Mouse (Mus musculus) midbrain, embryonic 12.5 days (tissue): ENCODE measurements around the gene Fcf1. TPM values are rescaled to one million over a fixed set of nuclear protein-coding genes. Genes with fewer than 3 reads are reported as not detected.

Experiments
- ATAC-seq: fragments of 200-750 bp; cut with Nextera tagmentation; 2 replicates; pipeline ENCODE4 v1.8.0; 2017; ENCODE audit warnings: low read depth, moderate TSS enrichment, moderate library complexity; ENCODE audit not compliant: low FRiP score
- H3K27ac ChIP-seq: fragments of 300-500 bp; sonication (generic); replicated peaks from 2 replicates; pipeline ENCODE4 v1.5.1; 2016; ENCODE audit warnings: mild to moderate bottlenecking
- H3K27me3 ChIP-seq: fragments of 300-500 bp; sonication (generic); 2 replicates; pipeline ENCODE4 v1.6.1; 2016; ENCODE audit warnings: mild to moderate bottlenecking
- H3K36me3 ChIP-seq: fragments of 300-500 bp; sonication (generic); 2 replicates; pipeline ENCODE4 v1.6.1; 2016
- H3K4me1 ChIP-seq: fragments of 300-500 bp; sonication (generic); 2 replicates; pipeline ENCODE4 v1.6.1; 2016
- H3K4me2 ChIP-seq: fragments of 300-500 bp; sonication (generic); replicated peaks from 2 replicates; pipeline ENCODE4 v1.6.1; 2016; ENCODE audit warnings: mild to moderate bottlenecking, moderate library complexity
- H3K4me3 ChIP-seq: fragments of 300-500 bp; sonication (generic); 2 replicates; pipeline ENCODE4 v1.5.1; 2016; ENCODE audit warnings: mild to moderate bottlenecking
- H3K9ac ChIP-seq: fragments of 300-500 bp; sonication (generic); replicated peaks from 2 replicates; pipeline ENCODE4 v1.6.1; 2016; ENCODE audit warnings: mild to moderate bottlenecking, moderate library complexity
- H3K9me3 ChIP-seq: fragments of 300-500 bp; sonication (generic); 2 replicates; pipeline ENCODE4 v1.6.1; 2016; ENCODE audit warnings: mild to moderate bottlenecking
- WGBS: fragments of 180-500 bp; shearing (Covaris S2); methylation state at CpG from one replicate; pipeline ENCODE4 v1.1.7; 2016; 5-methylcytosine and 5-hydroxymethylcytosine counted together
- polyA plus RNA-seq: library from polyadenylated mRNA; unstranded; fragments of >200 nt; fragmentation: Nextera tagmentation; extraction: Ambion mirVana; gene quantifications from 2 replicates; pipeline ENCODE4 v1.2.1, GENCODE M21; 2016

The Fcf1 gene
- polyA plus RNA-seq, 1 experiment from 2014 or later: 131 TPM

- no peak overlapping the region for H3K27ac ChIP-seq
- H3K27me3 ChIP-seq: no peaks in the 10 kb centered on the region
- no peak overlapping the region for H3K4me3 ChIP-seq
- H3K4me2 ChIP-seq: no peak overlapping the region
- no peak for ATAC-seq
- H3K9ac ChIP-seq: no peak overlapping the region
- 96% methylated on average over 2 of the region's 2 CpGs for WGBS
- no peaks in the 10 kb centered on the region for H3K4me1 ChIP-seq
- peaks cover 52% of the 10 kb centered on the region for H3K36me3 ChIP-seq
- 0 out of 2 replicates have a peak, but pooled peaks cover 2% of the 10 kb centered on the region for H3K9me3 ChIP-seq
These were observed 62.0 kb downstream of the Fcf1 start for GRCm38 (mm10) chr12:85032710-85033109.

Other genes with a start within 250 kb of the Fcf1 start
- 90.3 and 90.5 TPM in 2 replicates for gene Npc2, start 197.7 kb upstream of the Fcf1 start, polyA plus RNA-seq
- 168 and 169 TPM in 2 replicates for gene Isca2, start 197.6 kb upstream of the Fcf1 start, polyA plus RNA-seq
- 0.43 TPM in 1 of 2 replicates, not detected in the other for gene Ltbp2, start 94.4 kb upstream of the Fcf1 start, polyA plus RNA-seq
- 29.2 and 31.0 TPM in 2 replicates for gene Arel1, start within 50 bp of the Fcf1 start, polyA plus RNA-seq
- 43.7 and 44.6 TPM in 2 replicates for gene Ylpm1, start 25.4 kb downstream of the Fcf1 start, polyA plus RNA-seq
- gene Prox2, start 139.9 kb downstream of the Fcf1 start, polyA plus RNA-seq: 2.5 and 3.7 TPM in 2 replicates
- 101 and 107 TPM in 2 replicates for gene Dlst, start 139.9 kb downstream of the Fcf1 start, polyA plus RNA-seq
- gene Rps6kl1, start 180.4 kb downstream of the Fcf1 start, polyA plus RNA-seq: 5.4 and 6.1 TPM in 2 replicates
- gene Pgf, start 206.9 kb downstream of the Fcf1 start, polyA plus RNA-seq: 5.7 and 6.2 TPM in 2 replicates
- 85.7 and 86.6 TPM in 2 replicates for gene Eif2b2, start 248.6 kb downstream of the Fcf1 start, polyA plus RNA-seq